Mouse (Mus musculus) bone marrow, adult 2 months (tissue): ENCODE results near the gene Sgms1.

Experiments used
- CTCF ChIP-seq: fragments of 200-500 bp; IDR thresholded peaks from 2 replicates; pipeline ENCODE4 v1.5.1; 2011; ENCODE audit warnings: low read length, control low read depth; ENCODE audit not compliant: control insufficient read depth, insufficient read depth
- POLR2A ChIP-seq: fragments of 200-500 bp; IDR thresholded peaks from 2 replicates; pipeline ENCODE4 v1.6.1; 2011; ENCODE audit warnings: low read depth, mild to moderate bottlenecking, control low read depth, low read length, borderline replicate concordance; ENCODE audit not compliant: control insufficient read depth

- no peak for TF ChIP-seq POLR2A
- TF ChIP-seq CTCF, result no peak
Measured at GRCm38 (mm10) chr19:32345181-32345745, 44.3 kb downstream of the Sgms1 start.
